Mouse (Mus musculus) E14TG2a.4 (cell line): ENCODE results near the gene Polr2h.

Source experiments
- CTCF ChIP-seq: conservative IDR thresholded peaks from 2 replicates; pipeline ENCODE4 v1.5.1; 2014; ENCODE audit warnings: low read length
- POU5F1 ChIP-seq: IDR thresholded peaks from 2 replicates; pipeline ENCODE4 v1.6.1; 2014; ENCODE audit warnings: low read length, borderline replicate concordance

GRCm38 (mm10) chr16:20726384-20726783 is 8.9 kb downstream of the Polr2h start:
- TF ChIP-seq CTCF, result no peak
- no peak for TF ChIP-seq POU5F1
